In the genomic region with DNA sequence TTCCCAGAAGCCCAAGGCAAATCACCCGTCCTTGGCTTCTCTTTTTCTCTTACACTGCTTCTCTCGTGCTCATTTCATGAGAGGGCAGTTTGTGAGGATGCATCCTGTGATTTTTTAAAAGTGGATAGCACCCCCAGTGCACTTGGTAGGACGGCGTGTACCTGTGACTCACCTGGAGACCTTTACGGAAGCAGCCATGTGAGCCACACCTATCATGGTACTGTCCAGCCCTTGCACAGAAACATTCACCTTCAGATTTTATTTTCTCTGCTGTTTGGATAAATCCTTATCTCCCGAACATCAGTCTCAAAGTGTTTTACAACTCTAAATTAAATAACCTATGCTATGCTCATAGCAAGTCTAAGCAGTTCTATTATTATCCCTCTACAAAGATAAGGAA, we compare ENCODE assay signal across 24 mouse cellular contexts.
"Had no signal": no experiment of that assay in that cellular context is flagged by ENCODE, and none has a peak within 500 bp of the region (broad histone marks: within the 10 kb centered on the region; RNA-seq: fewer than 3 reads in every experiment).

No protein-coding gene starts in this region.

- H3K4me2 ChIP-seq: heart, embryonic 12.5 days; hindbrain, embryonic 13.5 days; hindbrain, embryonic 15.5 days; kidney, embryonic 15.5 days; limb, embryonic 12.5 days; liver, embryonic 11.5 days had no signal

- H3K27ac ChIP-seq: heart, embryonic 10.5 days; hindbrain, embryonic 13.5 days; hindbrain, embryonic 15.5 days; hindbrain, postnatal 0 days; kidney, embryonic 15.5 days; kidney, postnatal 0 days; layer of hippocampus, adult 2 months; left cerebral cortex, adult 2 months; limb, embryonic 10.5 days; limb, embryonic 12.5 days; liver, embryonic 14.5 days had no signal

- H3K4me3 ChIP-seq: heart, embryonic 10.5 days; heart, embryonic 12.5 days; hindbrain, embryonic 13.5 days; hindbrain, embryonic 15.5 days; kidney, embryonic 15.5 days; layer of hippocampus, adult 2 months; left cerebral cortex, adult 2 months; limb, embryonic 10.5 days; limb, embryonic 12.5 days had no signal

- H3K27me3 ChIP-seq: hindbrain, embryonic 13.5 days; hindbrain, embryonic 15.5 days; kidney, embryonic 15.5 days had no signal

- H3K36me3 ChIP-seq: heart, embryonic 10.5 days; heart, embryonic 12.5 days; hindbrain, embryonic 13.5 days; hindbrain, embryonic 15.5 days; kidney, embryonic 15.5 days; limb, embryonic 10.5 days; limb, embryonic 12.5 days had no signal

- H3K9me3 ChIP-seq: heart, embryonic 10.5 days; hindbrain, embryonic 13.5 days; hindbrain, embryonic 15.5 days; kidney, embryonic 15.5 days; limb, embryonic 10.5 days; limb, embryonic 12.5 days had no signal

- DNase-seq: gastrocnemius, postnatal 14 days; gastrocnemius, postnatal 36 days; heart, adult 18-20 months; heart, postnatal 10 days; kidney, adult 11 months; kidney, adult 2 months; kidney, adult 9 months; kidney, postnatal 14 days; kidney, postnatal 36 days; liver; lung, adult 18-20 months had no signal

- ATAC-seq: hindbrain, postnatal 0 days had no signal

- H3K9ac ChIP-seq: heart, embryonic 12.5 days; hindbrain, embryonic 13.5 days; hindbrain, embryonic 15.5 days; kidney, embryonic 15.5 days; limb, embryonic 12.5 days; liver, embryonic 14.5 days had no signal
